Mouse (Mus musculus) lung, adult 2 months (tissue): Measurements from ENCODE around the gene Angptl6. TPM values are rescaled to one million over a fixed set of nuclear protein-coding genes. Genes with fewer than 3 reads are reported as not detected.

ENCODE experiments used
- DNase-seq: peaks from one replicate; pipeline ENCODE4 v3.0.0; 2022
- H3K4me1 ChIP-seq: fragments of 200-500 bp; 2 replicates; pipeline ENCODE4 v1.6.1; 2011; ENCODE audit warnings: low read length; ENCODE audit not compliant: control insufficient read depth, insufficient read depth
- H3K4me3 ChIP-seq: fragments of 200-500 bp; replicated peaks from 2 replicates; pipeline ENCODE3; 2011; ENCODE audit warnings: low read depth, mild to moderate bottlenecking, control low read depth, low read length; ENCODE audit errors: extremely low read depth
- CTCF ChIP-seq: fragments of 200-500 bp; IDR thresholded peaks from 2 replicates; pipeline ENCODE4 v1.5.1; 2011; ENCODE audit warnings: mild to moderate bottlenecking, low read length, control low read depth; ENCODE audit not compliant: insufficient read depth
- POLR2A ChIP-seq: fragments of 200-500 bp; IDR thresholded peaks from 2 replicates; pipeline ENCODE4 v1.6.1; 2011; ENCODE audit warnings: low read depth, mild to moderate bottlenecking, control low read depth, low read length, borderline replicate concordance; ENCODE audit errors: extremely low read depth
- WGBS: fragments of 180-500 bp; shearing (Covaris S2); methylation state at CpG from one replicate; pipeline ENCODE4 v1.1.7; 2018; 5-methylcytosine and 5-hydroxymethylcytosine counted together
- polyA plus RNA-seq: library from polyadenylated mRNA; depleted of rRNA; stranded (reverse); fragments of >200 nt; gene quantifications from 2 replicates; pipeline ENCODE4 v1.2.3, GENCODE M21; 2012; rRNA removed

Gene Angptl6
- polyA plus RNA-seq, result 2.8 and 3.5 TPM in 2 replicates

DNA sequence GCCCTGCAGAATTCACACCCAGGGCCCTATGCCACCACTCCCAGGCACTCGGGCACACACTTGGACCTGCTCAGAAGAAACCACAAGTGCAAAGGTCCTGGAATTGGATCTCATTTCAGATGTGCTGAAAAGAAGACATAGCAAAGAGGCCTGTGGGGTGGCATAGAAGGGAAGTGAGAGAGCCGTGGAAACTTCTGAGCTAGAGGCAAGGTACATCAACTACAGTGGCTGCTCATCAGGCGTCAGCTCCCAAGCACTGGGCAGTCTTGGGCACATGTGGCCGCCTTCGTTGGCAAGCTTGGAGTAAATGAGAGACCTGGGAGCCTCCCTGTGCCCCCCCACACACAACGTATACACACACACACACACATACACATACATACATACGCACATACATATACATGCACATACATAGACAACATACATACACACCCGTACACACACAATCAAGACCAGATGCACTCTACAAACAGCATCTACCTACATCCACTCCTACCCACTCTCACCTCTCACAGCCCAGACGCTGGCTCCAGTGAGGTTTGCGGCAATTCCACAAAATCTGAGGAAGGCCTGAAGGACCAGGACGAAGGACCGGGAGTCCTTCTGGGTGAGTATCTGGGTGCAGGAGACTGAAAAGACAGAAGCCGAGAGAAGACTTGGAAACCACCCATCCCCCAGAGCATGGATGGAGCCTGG, at the start of gene Angptl6:
Angptl6 (minus strand) TSS at position 631 of the 696 bp plus-strand sequence.
- Histone ChIP-seq H3K4me3 (peak within 1 kb of the TSS; percentile 52), H3K4me1 (peaks cover 4% of the 10 kb centered on the region; the same call in 1 of the 2 replicates)
- WGBS, result 81% methylated on average over 13 of the region's 13 CpGs
- DNase-seq, result no peak
- TF ChIP-seq POLR2A (no peak), CTCF (no peak)

DNA sequence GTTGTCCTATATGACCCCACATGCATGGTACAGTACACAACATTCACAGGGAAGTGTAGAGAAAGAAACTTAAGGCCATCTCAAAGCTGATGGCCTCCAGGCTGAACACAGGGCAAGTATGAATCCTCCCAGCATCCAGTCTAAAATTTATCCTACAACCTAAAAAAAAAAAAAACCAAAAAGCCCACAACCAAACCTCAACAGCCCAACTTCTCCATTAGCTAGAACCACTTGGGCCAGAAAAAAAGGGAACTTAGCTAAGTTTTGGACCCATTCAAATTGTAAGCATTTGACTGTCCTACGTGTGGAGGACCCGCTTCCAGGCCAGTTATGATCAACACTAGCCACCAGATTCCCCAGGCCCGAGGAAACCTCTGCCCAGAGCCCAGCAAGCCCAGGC, 43.7 kb upstream of the Angptl6 start:
- no peak for DNase-seq
- WGBS, result 88% methylated on average over 3 of the region's 3 CpGs
- Histone ChIP-seq H3K4me3 (no peak overlapping the region), H3K4me1 (no peaks in the 10 kb centered on the region)
- no peak for TF ChIP-seq CTCF
- TF ChIP-seq POLR2A, result no peak

- peak; percentile 53 for TF ChIP-seq CTCF
- no peak for TF ChIP-seq POLR2A
- Histone ChIP-seq H3K4me3 (no peak overlapping the region), H3K4me1 (no peaks in the 10 kb centered on the region)
- DNase-seq, result peak; percentile 23
- 64% methylated on average over 4 of the region's 4 CpGs for WGBS
These were observed 36.6 kb upstream of the Angptl6 start for GRCm38 (mm10) chr9:20916160-20916559.

- Histone ChIP-seq H3K4me3 (no peak overlapping the region), H3K4me1 (no peaks in the 10 kb centered on the region)
- DNase-seq, result no peak
- 81% methylated on average over 9 of the region's 9 CpGs for WGBS
- no peak for TF ChIP-seq POLR2A
- no peak for TF ChIP-seq CTCF
These were observed 30.4 kb upstream of the Angptl6 start for GRCm38 (mm10) chr9:20909948-20910347.

DNA sequence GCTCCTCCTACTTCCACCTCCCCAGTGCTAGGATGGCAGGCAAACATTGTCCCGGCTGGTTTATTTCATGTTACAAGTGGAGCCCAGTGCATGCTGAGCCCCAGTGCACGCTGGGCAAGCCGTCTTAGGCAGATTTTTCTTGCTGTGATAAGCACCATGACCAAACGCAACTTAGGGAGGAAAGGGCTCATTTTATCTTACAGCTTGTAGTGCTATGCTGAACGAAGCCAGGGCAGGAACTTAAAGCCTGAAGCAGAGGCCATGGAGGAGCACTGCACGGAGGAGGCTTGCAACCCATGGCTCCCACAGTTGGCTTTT, 22.6 kb upstream of the Angptl6 start:
- no peak overlapping the region for H3K4me3 ChIP-seq
- peaks cover 6% of the 10 kb centered on the region for H3K4me1 ChIP-seq
- 23% methylated on average over 6 of the region's 6 CpGs for WGBS
- no peak for TF ChIP-seq CTCF
- TF ChIP-seq POLR2A, result no peak
- no peak for DNase-seq

- H3K4me1 ChIP-seq, result peaks cover 7% of the 10 kb centered on the region
- TF ChIP-seq POLR2A, result no peak
- peak; percentile 44; the same call in 1 of the 2 replicates for TF ChIP-seq CTCF
- WGBS, result 8% methylated on average over 13 of the region's 13 CpGs
- H3K4me3 ChIP-seq, result no peak overlapping the region
- no peak for DNase-seq
These were observed 22.1 kb upstream of the Angptl6 start for GRCm38 (mm10) chr9:20901466-20902173.

GRCm38 (mm10) chr9:20898511-20899073, 19.1 kb upstream of the Angptl6 start, which contains the start of gene Eif3g:
TSS of gene Eif3g (minus strand) at chr9:20898623.
- peaks cover 7% of the 10 kb centered on the region for H3K4me1 ChIP-seq
- peak; percentile 77; the same call in 1 of the 2 replicates for TF ChIP-seq POLR2A
- peak; percentile 83 for TF ChIP-seq CTCF
- DNase-seq, result peak; percentile 84
- WGBS, result 4% methylated on average over 34 of the region's 34 CpGs
- H3K4me3 ChIP-seq, result peak within 1 kb of the TSS; percentile 72

DNA sequence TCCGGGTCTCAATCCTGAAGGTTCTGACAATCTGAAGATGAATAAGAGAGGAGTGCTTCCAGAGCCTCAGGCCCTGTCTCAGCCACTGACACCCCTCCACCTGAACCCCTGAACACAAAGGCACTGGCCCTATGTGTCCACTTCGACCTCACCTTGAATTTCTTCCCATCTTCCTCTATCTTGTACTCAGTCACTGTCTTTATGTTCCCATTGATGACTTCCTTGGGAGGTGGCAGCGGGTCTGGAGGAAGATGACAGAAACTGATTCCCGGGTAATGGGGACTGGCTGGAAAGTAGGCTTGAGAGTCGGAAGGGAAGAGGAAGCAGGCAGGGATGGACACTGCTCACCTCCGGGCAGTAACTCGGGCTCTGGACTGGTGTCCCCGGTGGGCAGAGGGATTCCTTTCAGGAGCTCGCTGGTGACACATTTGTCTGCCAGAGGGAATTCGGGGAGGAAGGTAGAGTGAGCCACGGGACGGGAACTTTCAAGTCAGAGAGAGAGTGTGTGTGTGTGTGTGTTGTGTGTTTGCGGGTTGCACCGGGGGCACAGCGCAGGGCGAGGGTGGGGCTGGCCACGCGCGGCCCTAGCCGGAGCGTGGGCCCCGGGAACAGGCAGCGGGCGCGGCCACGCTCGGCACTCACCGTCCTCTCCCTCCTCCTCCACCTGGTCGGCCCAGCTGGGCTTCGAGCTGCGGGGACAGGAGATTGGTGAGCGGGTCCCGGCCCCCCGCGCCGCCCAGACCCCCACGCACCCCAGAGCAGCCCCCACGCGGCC, 18.4 kb upstream of the Angptl6 start:
- peak overlapping the region; percentile 72 for H3K4me3 ChIP-seq
- no peak for TF ChIP-seq CTCF
- TF ChIP-seq POLR2A, result no peak
- WGBS, result 5% methylated on average over 39 of the region's 39 CpGs

GRCm38 (mm10) chr9:20895382-20895781, 15.9 kb upstream of the Angptl6 start:
- DNase-seq, result no peak
- peaks cover 7% of the 10 kb centered on the region for H3K4me1 ChIP-seq
- WGBS, result 95% methylated on average over 9 of the region's 9 CpGs
- no peak for TF ChIP-seq POLR2A
- TF ChIP-seq CTCF, result no peak
- no peak overlapping the region for H3K4me3 ChIP-seq

More for the DNA sequence above, 18.4 kb upstream of the Angptl6 start:
- peaks cover 7% of the 10 kb centered on the region for H3K4me1 ChIP-seq
- no peak for DNase-seq

DNA sequence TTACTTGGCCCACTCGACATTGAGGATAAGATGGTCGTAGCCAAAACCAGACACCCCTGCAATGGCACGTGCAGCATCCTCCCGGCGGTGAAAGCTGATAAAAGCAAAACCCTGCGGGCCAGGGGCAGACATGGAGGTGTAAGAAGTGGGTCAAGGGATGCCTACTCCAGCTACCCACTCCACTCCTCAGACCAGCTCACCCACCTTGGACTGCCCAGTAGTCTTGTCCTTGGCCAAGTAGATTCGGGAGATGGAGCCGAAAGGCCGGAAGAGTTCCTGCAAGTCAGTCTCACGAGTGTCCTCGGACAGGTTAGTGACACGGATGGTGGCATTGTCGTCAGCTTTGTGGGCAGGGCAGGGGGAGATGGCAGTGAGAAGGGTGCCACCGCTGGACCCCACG, 15.1 kb upstream of the Angptl6 start:
- Histone ChIP-seq H3K4me1 (peaks cover 7% of the 10 kb centered on the region), H3K4me3 (no peak overlapping the region)
- TF ChIP-seq CTCF (no peak), POLR2A (no peak)
- WGBS, result 87% methylated on average over 15 of the region's 15 CpGs
- DNase-seq, result no peak
